Mouse (Mus musculus): Measurements from ENCODE around the gene Lhx9. TPM values are rescaled to one million over a fixed set of nuclear protein-coding genes. Genes with fewer than 3 reads are reported as not detected.

Gene Lhx9
- polyA plus RNA-seq, 1 experiment, result not detected

GRCm38 (mm10) chr1:138850161-138850539 is 1.8 kb upstream of the Lhx9 start:
- TF ChIP-seq CTCF (IDR thresholded peaks at IDR 0.05; ENCODE audit: extremely low read depth, insufficient read length, insufficient replicate concordance, low read depth, low read length) (no peak), POLR2A (IDR thresholded peaks at IDR 0.05; ENCODE audit: low read depth, low read length) (no peak)
- no peak overlapping the region for H3K27ac ChIP-seq (ENCODE audit: insufficient read depth, low read depth, low read length)
- H3K4me1 ChIP-seq (ENCODE audit: control insufficient read depth, insufficient read depth, insufficient read length, low read length), result peaks cover 8% of the 10 kb centered on the region
- H3K36me3 ChIP-seq (ENCODE audit: control insufficient read depth, insufficient read depth, low read length), result peaks cover 2% of the 10 kb centered on the region; the same call in 1 of the 2 replicates
- 85% methylated on average over 4 of the region's 4 CpGs for WGBS
- H3K4me3 ChIP-seq (ENCODE audit: low read depth, low read length), result no peak overlapping the region
- H3K27me3 ChIP-seq (ENCODE audit: control insufficient read depth, insufficient read depth, low read length), result peaks cover 43% of the 10 kb centered on the region

- no peak overlapping the region for H3K4me3 ChIP-seq (ENCODE audit: low read depth, low read length)
- peaks cover 8% of the 10 kb centered on the region for H3K4me1 ChIP-seq (ENCODE audit: control insufficient read depth, insufficient read depth, insufficient read length, low read length)
- no peak for TF ChIP-seq CTCF (IDR thresholded peaks at IDR 0.05; ENCODE audit: extremely low read depth, insufficient read length, insufficient replicate concordance, low read depth, low read length)
- no peak for TF ChIP-seq POLR2A (IDR thresholded peaks at IDR 0.05; ENCODE audit: low read depth, low read length)
- H3K27me3 ChIP-seq (ENCODE audit: control insufficient read depth, insufficient read depth, low read length), result peaks cover 46% of the 10 kb centered on the region
- 39% methylated on average over 8 of the region's 8 CpGs for WGBS
- H3K36me3 ChIP-seq (ENCODE audit: control insufficient read depth, insufficient read depth, low read length), result peaks cover 2% of the 10 kb centered on the region; the same call in 1 of the 2 replicates
- H3K27ac ChIP-seq (ENCODE audit: insufficient read depth, low read depth, low read length), result no peak overlapping the region
Observed at GRCm38 (mm10) chr1:138849531-138850160, 1.3 kb upstream of the Lhx9 start.

GRCm38 (mm10) chr1:138848026-138848425 is 351 bp downstream of the Lhx9 start:
- Histone ChIP-seq H3K4me3 (ENCODE audit: low read depth, low read length) (peak overlapping the region; percentile 12; the same call in 1 of the 2 replicates), H3K4me1 (ENCODE audit: control insufficient read depth, insufficient read depth, insufficient read length, low read length) (peaks cover 8% of the 10 kb centered on the region), H3K27ac (ENCODE audit: insufficient read depth, low read depth, low read length) (no peak overlapping the region), H3K36me3 (ENCODE audit: control insufficient read depth, insufficient read depth, low read length) (peaks cover 2% of the 10 kb centered on the region; the same call in 1 of the 2 replicates), H3K27me3 (ENCODE audit: control insufficient read depth, insufficient read depth, low read length) (peaks cover 60% of the 10 kb centered on the region)
- WGBS, result 4% methylated on average over 16 of the region's 16 CpGs
- TF ChIP-seq CTCF (IDR thresholded peaks at IDR 0.05; ENCODE audit: extremely low read depth, insufficient read length, insufficient replicate concordance, low read depth, low read length) (no peak), POLR2A (IDR thresholded peaks at IDR 0.05; ENCODE audit: low read depth, low read length) (no peak)

DNA sequence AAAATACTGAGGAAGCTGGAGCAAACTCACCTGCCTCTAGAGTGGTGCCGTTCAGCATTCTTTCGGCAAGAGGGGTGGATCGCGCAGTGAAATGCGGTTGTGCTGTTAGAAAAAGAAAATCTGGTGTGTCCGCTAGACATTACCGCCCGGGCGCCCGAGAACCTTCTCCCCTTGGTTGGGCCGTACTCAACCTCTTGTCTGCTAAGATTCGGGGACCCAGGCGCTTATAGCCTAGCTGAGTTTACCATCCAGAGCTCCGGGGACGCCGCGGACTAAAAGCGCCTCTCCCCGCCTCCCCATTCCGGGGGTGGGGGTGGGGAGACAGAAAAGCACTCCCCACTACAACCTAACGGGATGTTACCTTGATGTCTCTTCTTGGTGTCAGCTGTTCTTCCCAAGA is 1.2 kb downstream of the Lhx9 start:
- peaks cover 68% of the 10 kb centered on the region for H3K27me3 ChIP-seq (ENCODE audit: control insufficient read depth, insufficient read depth, low read length)
- H3K4me1 ChIP-seq (ENCODE audit: control insufficient read depth, insufficient read depth, insufficient read length, low read length), result peaks cover 8% of the 10 kb centered on the region
- 4% methylated on average over 21 of the region's 21 CpGs for WGBS
- 0 out of 2 replicates have a peak, but pooled peaks cover 2% of the 10 kb centered on the region for H3K36me3 ChIP-seq (ENCODE audit: control insufficient read depth, insufficient read depth, low read length)
- TF ChIP-seq POLR2A (IDR thresholded peaks at IDR 0.05; ENCODE audit: low read depth, low read length) (no peak), CTCF (IDR thresholded peaks at IDR 0.05; ENCODE audit: extremely low read depth, insufficient read length, insufficient replicate concordance, low read depth, low read length) (no peak)
- H3K4me3 ChIP-seq (ENCODE audit: low read depth, low read length), result no peak overlapping the region
- no peak overlapping the region for H3K27ac ChIP-seq (ENCODE audit: insufficient read depth, low read depth, low read length)

DNA sequence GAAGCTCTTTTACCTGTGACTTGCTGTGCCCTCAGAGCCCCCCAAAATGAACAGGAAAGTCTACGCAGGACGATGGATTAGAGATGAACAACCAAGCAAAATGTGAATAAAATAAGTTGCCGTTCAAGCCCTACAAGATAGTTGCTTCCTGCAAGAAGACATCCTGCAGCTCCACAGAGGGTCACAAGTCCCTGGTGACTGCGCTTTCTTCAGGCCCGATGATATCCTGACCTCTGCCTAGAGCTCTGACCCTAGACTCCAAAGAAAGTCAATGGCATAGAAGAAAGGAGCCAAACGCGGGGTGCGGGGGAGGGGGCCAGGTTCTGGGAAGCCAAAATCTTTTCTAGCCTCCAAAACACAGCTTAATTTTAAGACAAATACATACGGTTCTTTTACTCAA is 1.8 kb downstream of the Lhx9 start:
- Histone ChIP-seq H3K4me1 (ENCODE audit: control insufficient read depth, insufficient read depth, insufficient read length, low read length) (peaks cover 8% of the 10 kb centered on the region), H3K4me3 (ENCODE audit: low read depth, low read length) (no peak overlapping the region), H3K27ac (ENCODE audit: insufficient read depth, low read depth, low read length) (no peak overlapping the region), H3K36me3 (ENCODE audit: control insufficient read depth, insufficient read depth, low read length) (0 out of 2 replicates have a peak, but pooled peaks cover 2% of the 10 kb centered on the region), H3K27me3 (ENCODE audit: control insufficient read depth, insufficient read depth, low read length) (peaks cover 73% of the 10 kb centered on the region)
- no peak for TF ChIP-seq POLR2A (IDR thresholded peaks at IDR 0.05; ENCODE audit: low read depth, low read length)
- TF ChIP-seq CTCF (IDR thresholded peaks at IDR 0.05; ENCODE audit: extremely low read depth, insufficient read length, insufficient replicate concordance, low read depth, low read length), result no peak
- 16% methylated on average over 9 of the region's 9 CpGs for WGBS

GRCm38 (mm10) chr1:138846131-138846530 is 2.2 kb downstream of the Lhx9 start:
- H3K27me3 ChIP-seq (ENCODE audit: control insufficient read depth, insufficient read depth, low read length), result peaks cover 78% of the 10 kb centered on the region
- H3K27ac ChIP-seq (ENCODE audit: insufficient read depth, low read depth, low read length), result no peak overlapping the region
- H3K4me1 ChIP-seq (ENCODE audit: control insufficient read depth, insufficient read depth, insufficient read length, low read length), result peaks cover 11% of the 10 kb centered on the region
- TF ChIP-seq CTCF (IDR thresholded peaks at IDR 0.05; ENCODE audit: extremely low read depth, insufficient read length, insufficient replicate concordance, low read depth, low read length), result no peak
- no peak for TF ChIP-seq POLR2A (IDR thresholded peaks at IDR 0.05; ENCODE audit: low read depth, low read length)
- H3K36me3 ChIP-seq (ENCODE audit: control insufficient read depth, insufficient read depth, low read length), result no peaks in the 10 kb centered on the region
- WGBS, result 13% methylated on average over 12 of the region's 12 CpGs
- H3K4me3 ChIP-seq (ENCODE audit: low read depth, low read length), result no peak overlapping the region

GRCm38 (mm10) chr1:138845481-138845880 is 2.9 kb downstream of the Lhx9 start:
- Histone ChIP-seq H3K36me3 (ENCODE audit: control insufficient read depth, insufficient read depth, low read length) (no peaks in the 10 kb centered on the region), H3K4me1 (ENCODE audit: control insufficient read depth, insufficient read depth, insufficient read length, low read length) (peaks cover 11% of the 10 kb centered on the region), H3K4me3 (ENCODE audit: low read depth, low read length) (no peak overlapping the region), H3K27ac (ENCODE audit: insufficient read depth, low read depth, low read length) (no peak overlapping the region), H3K27me3 (ENCODE audit: control insufficient read depth, insufficient read depth, low read length) (peaks cover 84% of the 10 kb centered on the region)
- WGBS, result 30% methylated on average over 3 of the region's 3 CpGs
- no peak for TF ChIP-seq CTCF (IDR thresholded peaks at IDR 0.05; ENCODE audit: extremely low read depth, insufficient read length, insufficient replicate concordance, low read depth, low read length)
- no peak for TF ChIP-seq POLR2A (IDR thresholded peaks at IDR 0.05; ENCODE audit: low read depth, low read length)
